Mouse (Mus musculus) left cerebral cortex, adult 8-10 months (tissue): ENCODE data around the gene Inppl1. TPM values are rescaled to one million over a fixed set of nuclear protein-coding genes. Genes with fewer than 3 reads are reported as not detected.

Experiments used
- DNase-seq, 2 experiments: peaks; one replicate each; pipeline ENCODE4 v3.0.0; 2022; ENCODE audit warnings: low spot score in 2 of 2
- total RNA-seq, 4 experiments: library from RNA; stranded (reverse); gene quantifications; 2 replicates each; pipeline ENCODE4 v1.2.4; 2022

Gene Inppl1
- total RNA-seq, 4 experiments from 2014 or later, result 35.7 to 46.9 (median 42.6) TPM

GRCm38 (mm10) chr7:101844186-101844585 lies 6.2 kb upstream of the Inppl1 start:
- DNase-seq, result no peak

DNA sequence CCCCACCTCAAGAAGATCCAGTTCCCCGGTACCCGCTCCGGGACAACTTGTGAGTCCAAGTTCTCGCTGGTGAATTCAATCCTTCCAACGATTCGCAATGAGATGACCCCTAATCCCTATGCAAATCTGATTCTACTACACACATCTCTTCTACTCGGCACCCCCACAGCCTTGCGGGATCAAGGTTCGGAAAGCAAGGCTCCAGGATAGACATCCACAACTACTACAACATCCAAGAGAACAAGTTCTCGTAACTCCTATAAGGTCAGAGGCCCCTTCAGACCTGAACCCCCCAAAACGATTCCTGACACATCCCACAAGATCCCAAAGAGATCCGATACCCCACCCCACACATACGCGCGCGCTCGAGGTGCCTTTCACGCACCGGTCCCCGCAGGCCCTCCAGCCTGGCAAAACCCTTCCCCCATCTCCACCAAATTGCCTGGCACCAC lies 849 bp downstream of the Inppl1 start:
- DNase-seq, result no peak

- peak in 1 of 2 experiments; percentile 35 for DNase-seq
Measured at GRCm38 (mm10) chr7:101836271-101837153, 1.5 kb downstream of the Inppl1 start.

GRCm38 (mm10) chr7:101835457-101836109 lies 2.4 kb downstream of the Inppl1 start:
- DNase-seq, result no peak

DNA sequence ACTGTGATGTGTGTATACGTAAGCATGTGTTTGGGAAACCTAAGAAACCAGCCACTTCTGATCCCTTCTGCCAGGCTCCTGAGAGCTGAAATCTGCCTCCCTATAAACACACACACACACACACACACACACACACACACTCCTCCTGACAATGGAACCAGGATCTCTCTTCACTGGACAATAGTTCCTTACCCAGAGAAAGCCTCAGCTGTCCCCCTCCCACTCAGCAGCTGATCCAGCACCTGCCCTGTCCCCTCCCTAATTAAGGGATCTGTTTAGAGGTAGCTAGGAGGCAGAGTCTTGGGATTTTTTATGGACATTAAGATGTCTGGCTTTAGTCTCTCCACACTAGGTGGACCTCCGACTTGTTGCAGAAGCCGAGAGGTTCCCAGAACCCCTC lies 3.1 kb downstream of the Inppl1 start:
- DNase-seq, result no peak

GRCm38 (mm10) chr7:101833916-101834584 lies 4.0 kb downstream of the Inppl1 start:
- DNase-seq, result no peak

GRCm38 (mm10) chr7:101833352-101833751 lies 4.7 kb downstream of the Inppl1 start:
- DNase-seq, result no peak

DNA sequence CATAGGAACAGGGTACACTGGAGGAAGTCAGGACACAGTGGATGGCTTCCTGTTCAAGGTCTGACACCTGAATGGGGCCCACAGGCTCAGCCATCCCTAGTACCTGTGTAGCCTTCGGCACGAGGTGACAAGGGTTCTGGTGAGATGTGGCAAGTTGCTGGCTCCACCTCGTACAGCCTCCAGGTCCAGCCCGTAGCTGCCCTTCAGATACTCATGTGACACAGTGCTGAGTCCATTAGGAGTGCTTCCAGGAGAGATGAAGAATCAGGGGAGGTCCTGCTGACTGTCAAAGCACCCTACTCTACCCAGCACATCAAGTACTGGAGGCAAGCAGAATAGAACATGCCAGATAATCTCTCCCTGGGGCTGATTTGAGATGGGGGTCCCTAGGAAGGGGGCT lies 5.7 kb downstream of the Inppl1 start:
- DNase-seq, result no peak

DNA sequence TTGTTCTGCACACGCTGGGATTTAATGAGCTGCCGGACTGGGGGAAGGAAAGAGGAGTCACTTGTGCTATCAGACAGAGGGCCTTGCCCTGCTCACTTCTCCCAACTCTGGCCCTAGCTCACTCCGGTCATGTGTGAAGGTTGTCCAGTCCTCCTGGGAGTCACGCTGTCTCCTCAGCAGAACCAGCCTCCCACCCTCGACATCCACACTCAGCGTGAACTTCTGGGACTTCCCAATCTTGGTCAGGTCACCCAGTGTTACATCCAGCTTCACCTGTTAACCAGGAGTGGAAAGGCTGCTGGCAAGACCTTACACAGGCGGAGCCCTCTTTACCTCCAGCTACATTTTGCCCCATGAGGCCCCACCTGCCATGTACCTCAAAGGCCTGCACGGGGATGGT lies 6.6 kb downstream of the Inppl1 start:
- no peak for DNase-seq

GRCm38 (mm10) chr7:101830373-101830772 lies 7.7 kb downstream of the Inppl1 start:
- DNase-seq, result no peak

DNA sequence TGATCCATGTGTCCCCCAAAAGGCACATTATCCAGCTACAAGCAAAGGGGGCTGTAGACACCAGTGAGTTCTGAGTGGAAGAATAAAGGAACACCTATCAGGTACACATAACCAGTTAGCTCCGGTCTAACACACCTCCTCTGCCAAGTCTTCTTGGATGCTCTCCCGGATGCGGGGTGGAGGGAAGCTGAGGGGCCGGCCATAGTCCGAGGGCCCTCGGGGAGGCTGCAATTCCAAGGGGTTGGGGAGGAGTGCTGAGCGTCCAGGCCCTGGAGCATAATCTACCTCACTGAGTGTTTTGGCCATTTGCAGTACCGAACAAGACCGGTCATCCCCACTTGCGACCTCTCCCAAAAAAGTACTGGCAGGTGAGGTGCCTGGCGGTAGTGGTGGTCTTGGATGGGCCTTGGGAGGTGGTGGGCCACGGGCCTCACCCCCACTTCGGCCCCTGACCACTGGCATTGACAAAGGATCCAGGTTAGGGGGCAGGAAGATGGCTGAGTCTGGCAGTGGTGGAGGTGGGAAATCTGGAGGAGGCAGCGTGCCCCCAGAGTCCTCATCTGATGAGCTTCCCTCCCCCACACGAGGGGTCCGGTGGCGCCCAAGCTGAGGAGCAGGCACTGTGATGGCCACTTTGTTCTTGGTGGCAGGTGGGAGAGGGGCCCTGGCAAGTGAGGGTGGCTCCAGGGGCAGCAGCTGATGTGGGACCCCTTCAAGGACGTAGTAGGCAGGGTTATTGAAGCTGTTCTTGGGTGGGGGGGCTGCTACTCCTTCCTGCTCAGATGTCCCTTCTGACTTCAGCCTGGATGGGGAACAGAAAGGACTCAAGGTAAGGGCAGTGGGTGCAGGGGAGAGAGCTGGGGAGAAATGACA lies 14.0 kb downstream of the Inppl1 start:
- DNase-seq, result no peak

- no peak for DNase-seq
Measured at GRCm38 (mm10) chr7:101822836-101823757, 14.9 kb downstream of the Inppl1 start.

- no peak for DNase-seq
Measured at GRCm38 (mm10) chr7:101821571-101822501, 16.2 kb downstream of the Inppl1 start.

- no peak for DNase-seq
Measured at GRCm38 (mm10) chr7:101820295-101821030, 17.6 kb downstream of the Inppl1 start.

DNA sequence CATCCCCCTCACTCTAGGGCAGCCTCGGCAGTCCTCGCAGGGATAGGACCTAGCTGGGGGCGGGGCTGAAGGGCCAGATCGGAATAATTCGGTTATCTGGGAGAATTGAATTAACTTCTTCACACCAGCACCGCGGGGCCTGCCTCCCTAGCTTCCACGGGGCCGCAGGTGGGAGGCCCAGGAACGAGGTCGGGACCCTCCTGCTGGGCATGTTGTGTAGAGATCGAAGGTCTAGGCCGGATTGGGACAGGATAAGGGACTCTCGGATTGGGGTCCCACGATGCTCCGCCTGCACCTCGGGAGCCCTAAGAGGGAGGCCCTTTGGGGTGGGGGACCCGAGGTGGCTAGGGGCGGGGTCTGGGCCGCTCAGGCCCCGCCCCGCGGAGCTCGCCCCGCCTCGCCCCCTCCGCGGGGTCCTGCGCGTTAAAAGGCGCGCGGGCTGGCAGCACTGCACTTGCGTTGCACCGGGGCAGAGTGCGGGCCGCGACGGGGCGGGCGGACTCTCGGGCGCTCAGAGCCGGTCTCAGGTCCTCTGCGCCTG lies 20.1 kb downstream of the Inppl1 start, which contains the start of gene Phox2a:
Gene Phox2a (plus strand): TSS at position 453 of the 541 bp plus-strand sequence.
- DNase-seq, result no peak

DNA sequence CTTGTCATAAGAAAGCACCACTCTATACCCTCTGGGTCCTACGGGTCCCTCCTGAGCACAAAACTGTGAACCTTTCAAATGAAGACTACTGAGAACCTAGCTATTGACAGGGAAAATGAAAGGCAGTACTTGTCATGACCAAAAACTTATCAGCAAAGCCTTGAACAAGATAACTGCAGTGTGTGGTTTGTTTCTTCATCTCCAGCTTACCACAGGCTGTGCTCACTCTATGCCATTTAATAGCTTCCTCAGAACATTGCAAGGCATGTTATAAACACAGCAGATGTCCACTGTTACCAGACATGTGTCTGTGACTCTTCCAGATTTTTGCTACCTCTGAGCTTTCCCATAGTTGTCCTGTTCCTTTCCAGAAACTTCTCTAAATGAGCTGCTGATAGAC lies 61.0 kb downstream of the Inppl1 start:
- no peak for DNase-seq

DNA sequence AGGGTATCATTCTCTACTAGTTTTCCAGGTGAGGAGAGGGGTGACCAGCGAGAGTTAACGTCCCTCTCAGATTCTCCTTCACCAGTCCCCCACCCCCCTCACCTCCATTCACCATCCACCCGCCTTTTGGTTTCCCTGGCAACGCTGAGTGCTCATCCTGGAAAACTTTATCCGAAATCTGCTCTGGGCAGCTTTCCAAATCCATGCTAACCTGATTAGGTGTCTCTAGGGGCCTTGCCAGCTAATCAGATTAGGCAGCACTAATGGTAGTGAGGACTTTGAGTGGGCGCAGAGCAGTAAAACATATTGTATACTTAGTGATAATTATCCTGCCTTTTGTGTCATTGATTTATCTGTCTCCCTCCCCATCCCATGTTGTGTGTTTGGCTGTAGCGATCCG lies 65.3 kb downstream of the Inppl1 start:
- DNase-seq, result peak in 1 of 2 experiments; percentile 35
